Mouse (Mus musculus): Measurements from ENCODE around the gene Foxb2. TPM values are rescaled to one million over a fixed set of nuclear protein-coding genes. Genes with fewer than 3 reads are reported as not detected.

Foxb2 gene
- polyA plus RNA-seq, 1 experiment: not detected

- DNase-seq (ENCODE audit: low read depth in 1 of 2, low spot score in 2 of 2): no peak
- H3K27ac ChIP-seq (ENCODE audit: insufficient read depth, low read length): no peak overlapping the region
- H3K4me3 ChIP-seq (ENCODE audit: extremely low read depth, insufficient read depth, insufficient read length): no peak overlapping the region
- H3K36me3 ChIP-seq (ENCODE audit: control insufficient read depth, insufficient read depth, low read length): no peaks in the 10 kb centered on the region
- 3% methylated on average over 34 of the region's 34 CpGs for WGBS
- H3K4me1 ChIP-seq (ENCODE audit: control insufficient read depth, insufficient read depth, insufficient read length): peaks cover 10% of the 10 kb centered on the region; the same call in 1 of the 2 replicates
- H3K27me3 ChIP-seq (ENCODE audit: control insufficient read depth, insufficient read depth, low read length): peaks cover 27% of the 10 kb centered on the region
- TF ChIP-seq CTCF (IDR thresholded peaks at IDR 0.05; ENCODE audit: extremely low read depth, insufficient read depth, insufficient read length, insufficient replicate concordance): no peak
- no peak for TF ChIP-seq POLR2A (IDR thresholded peaks at IDR 0.05; ENCODE audit: low read depth, low read length)
Measured at GRCm38 (mm10) chr19:16875631-16876457, 2.2 kb upstream of the Foxb2 start.

- no peak for DNase-seq (ENCODE audit: low read depth in 1 of 2, low spot score in 2 of 2)
- H3K27me3 ChIP-seq (ENCODE audit: control insufficient read depth, insufficient read depth, low read length): peaks cover 32% of the 10 kb centered on the region
- H3K4me3 ChIP-seq (ENCODE audit: extremely low read depth, insufficient read depth, insufficient read length): no peak overlapping the region
Measured at GRCm38 (mm10) chr19:16874991-16875540, 1.5 kb upstream of the Foxb2 start.

GRCm38 (mm10) chr19:16873942-16874861 lies 597 bp upstream of the Foxb2 start:
- Histone ChIP-seq H3K4me1 (ENCODE audit: control insufficient read depth, insufficient read depth, insufficient read length) (peaks cover 10% of the 10 kb centered on the region; the same call in 1 of the 2 replicates), H3K36me3 (ENCODE audit: control insufficient read depth, insufficient read depth, low read length) (no peaks in the 10 kb centered on the region), H3K4me3 (ENCODE audit: extremely low read depth, insufficient read depth, insufficient read length) (no peak overlapping the region), H3K27me3 (ENCODE audit: control insufficient read depth, insufficient read depth, low read length) (peaks cover 34% of the 10 kb centered on the region), H3K27ac (ENCODE audit: insufficient read depth, low read length) (no peak overlapping the region)
- WGBS: 3% methylated on average over 55 of the region's 55 CpGs
- no peak for TF ChIP-seq CTCF (IDR thresholded peaks at IDR 0.05; ENCODE audit: extremely low read depth, insufficient read depth, insufficient read length, insufficient replicate concordance)
- TF ChIP-seq POLR2A (IDR thresholded peaks at IDR 0.05; ENCODE audit: low read depth, low read length): no peak
- DNase-seq (ENCODE audit: low read depth in 1 of 2, low spot score in 2 of 2): no peak

More at GRCm38 (mm10) chr19:16874991-16875540, 1.5 kb upstream of the Foxb2 start:
- peaks cover 10% of the 10 kb centered on the region; the same call in 1 of the 2 replicates for H3K4me1 ChIP-seq (ENCODE audit: control insufficient read depth, insufficient read depth, insufficient read length)
- 10% methylated on average over 14 of the region's 14 CpGs for WGBS
- TF ChIP-seq POLR2A (IDR thresholded peaks at IDR 0.05; ENCODE audit: low read depth, low read length) (no peak), CTCF (IDR thresholded peaks at IDR 0.05; ENCODE audit: extremely low read depth, insufficient read depth, insufficient read length, insufficient replicate concordance) (no peak)
- H3K27ac ChIP-seq (ENCODE audit: insufficient read depth, low read length): no peak overlapping the region
- H3K36me3 ChIP-seq (ENCODE audit: control insufficient read depth, insufficient read depth, low read length): no peaks in the 10 kb centered on the region

- DNase-seq (ENCODE audit: low read depth in 1 of 2, low spot score in 2 of 2): no peak
- H3K27ac ChIP-seq (ENCODE audit: insufficient read depth, low read length): no peak overlapping the region
- H3K36me3 ChIP-seq (ENCODE audit: control insufficient read depth, insufficient read depth, low read length): no peaks in the 10 kb centered on the region
- WGBS: 1% methylated on average over 77 of the region's 88 CpGs
- H3K27me3 ChIP-seq (ENCODE audit: control insufficient read depth, insufficient read depth, low read length): peaks cover 34% of the 10 kb centered on the region
- H3K4me3 ChIP-seq (ENCODE audit: extremely low read depth, insufficient read depth, insufficient read length): peak overlapping the region; percentile 30; the same call in 1 of the 2 replicates
- H3K4me1 ChIP-seq (ENCODE audit: control insufficient read depth, insufficient read depth, insufficient read length): peaks cover 10% of the 10 kb centered on the region; the same call in 1 of the 2 replicates
- no peak for TF ChIP-seq POLR2A (IDR thresholded peaks at IDR 0.05; ENCODE audit: low read depth, low read length)
- TF ChIP-seq CTCF (IDR thresholded peaks at IDR 0.05; ENCODE audit: extremely low read depth, insufficient read depth, insufficient read length, insufficient replicate concordance): no peak
Measured at GRCm38 (mm10) chr19:16872331-16873180, 1.0 kb downstream of the Foxb2 start.

GRCm38 (mm10) chr19:16871192-16871760 lies 2.3 kb downstream of the Foxb2 start:
- Histone ChIP-seq H3K27me3 (ENCODE audit: control insufficient read depth, insufficient read depth, low read length) (peaks cover 33% of the 10 kb centered on the region), H3K36me3 (ENCODE audit: control insufficient read depth, insufficient read depth, low read length) (no peaks in the 10 kb centered on the region), H3K27ac (ENCODE audit: insufficient read depth, low read length) (no peak overlapping the region), H3K4me3 (ENCODE audit: extremely low read depth, insufficient read depth, insufficient read length) (no peak overlapping the region), H3K4me1 (ENCODE audit: control insufficient read depth, insufficient read depth, insufficient read length) (peaks cover 10% of the 10 kb centered on the region; the same call in 1 of the 2 replicates)
- WGBS: 4% methylated on average over 24 of the region's 24 CpGs
- no peak for TF ChIP-seq POLR2A (IDR thresholded peaks at IDR 0.05; ENCODE audit: low read depth, low read length)
- no peak for TF ChIP-seq CTCF (IDR thresholded peaks at IDR 0.05; ENCODE audit: extremely low read depth, insufficient read depth, insufficient read length, insufficient replicate concordance)
- no peak for DNase-seq (ENCODE audit: low read depth in 1 of 2, low spot score in 2 of 2)
